Mouse (Mus musculus) forebrain, postnatal 0 days (tissue): ENCODE measurements around the gene Aldh3a1. TPM values are rescaled to one million over a fixed set of nuclear protein-coding genes. Genes with fewer than 3 reads are reported as not detected.

ENCODE experiments used
- ATAC-seq: fragments of 200-750 bp; cut with Nextera tagmentation; 2 replicates; pipeline ENCODE4 v1.8.0; 2017; ENCODE audit warnings: mild to moderate bottlenecking, moderate library complexity
- DNase-seq: peaks from one replicate; pipeline ENCODE4 v3.0.0-alpha.2; 2015
- H3K27ac ChIP-seq: fragments of 300-500 bp; sonication (generic); 2 replicates; pipeline ENCODE4 v1.5.1; 2014; ENCODE audit warnings: low read depth, mild to moderate bottlenecking, antibody characterized with exemption, low read length, moderate library complexity, mixed read lengths
- H3K27me3 ChIP-seq: fragments of 300-500 bp; sonication (generic); 2 replicates; pipeline ENCODE4 v1.6.1; 2014; ENCODE audit warnings: mild to moderate bottlenecking, low read length, mixed read lengths; ENCODE audit not compliant: insufficient read depth
- H3K36me3 ChIP-seq: fragments of 300-500 bp; sonication (generic); 2 replicates; pipeline ENCODE4 v1.6.1; 2014; ENCODE audit warnings: mild to moderate bottlenecking, moderate library complexity; ENCODE audit not compliant: insufficient read depth
- H3K4me1 ChIP-seq: fragments of 300-500 bp; sonication (generic); 2 replicates; pipeline ENCODE4 v1.6.1; 2014; ENCODE audit warnings: antibody characterized with exemption; ENCODE audit not compliant: insufficient read depth
- H3K4me2 ChIP-seq: fragments of 300-500 bp; sonication (generic); 2 replicates; pipeline ENCODE4 v1.6.1; 2014; ENCODE audit warnings: low read depth, mild to moderate bottlenecking, moderate library complexity
- H3K4me3 ChIP-seq: fragments of 300-500 bp; sonication (generic); 2 replicates; pipeline ENCODE4 v1.5.1; 2014; ENCODE audit warnings: low read depth, low read length, mixed read lengths
- H3K9ac ChIP-seq: fragments of 300-500 bp; sonication (generic); 2 replicates; pipeline ENCODE4 v1.6.1; 2014; ENCODE audit warnings: mild to moderate bottlenecking
- H3K9me3 ChIP-seq: fragments of 300-500 bp; sonication (generic); 2 replicates; pipeline ENCODE4 v1.6.1; 2016; ENCODE audit warnings: low read length
- CTCF ChIP-seq: sonication (generic); IDR thresholded peaks from 2 replicates; pipeline ENCODE4 v1.5.1; 2016; ENCODE audit warnings: antibody characterized with exemption, control low read depth, low read depth
- WGBS: fragments of 180-500 bp; shearing (Covaris S2); extraction: QIAGEN DNeasy Blood & Tissue Kit; methylation state at CpG from one replicate; pipeline ENCODE4 v1.1.7; 2014; 5-methylcytosine and 5-hydroxymethylcytosine counted together
- polyA plus RNA-seq: library from polyadenylated mRNA; unstranded; fragments of >200 nt; fragmentation: Nextera tagmentation; extraction: Ambion mirVana; gene quantifications from 2 replicates; pipeline ENCODE4 v1.2.1, GENCODE M21; 2015
- total RNA-seq: library from RNA; depleted of rRNA; stranded (reverse); fragments of >200 nt; gene quantifications from 2 replicates; pipeline ENCODE4 v1.2.3, GENCODE M21; 2014; rRNA removed

Gene Aldh3a1
- total RNA-seq (0.62 TPM in 1 of 2 replicates, not detected in the other), polyA plus RNA-seq (0.89 and 1.2 TPM in 2 replicates)

DNA sequence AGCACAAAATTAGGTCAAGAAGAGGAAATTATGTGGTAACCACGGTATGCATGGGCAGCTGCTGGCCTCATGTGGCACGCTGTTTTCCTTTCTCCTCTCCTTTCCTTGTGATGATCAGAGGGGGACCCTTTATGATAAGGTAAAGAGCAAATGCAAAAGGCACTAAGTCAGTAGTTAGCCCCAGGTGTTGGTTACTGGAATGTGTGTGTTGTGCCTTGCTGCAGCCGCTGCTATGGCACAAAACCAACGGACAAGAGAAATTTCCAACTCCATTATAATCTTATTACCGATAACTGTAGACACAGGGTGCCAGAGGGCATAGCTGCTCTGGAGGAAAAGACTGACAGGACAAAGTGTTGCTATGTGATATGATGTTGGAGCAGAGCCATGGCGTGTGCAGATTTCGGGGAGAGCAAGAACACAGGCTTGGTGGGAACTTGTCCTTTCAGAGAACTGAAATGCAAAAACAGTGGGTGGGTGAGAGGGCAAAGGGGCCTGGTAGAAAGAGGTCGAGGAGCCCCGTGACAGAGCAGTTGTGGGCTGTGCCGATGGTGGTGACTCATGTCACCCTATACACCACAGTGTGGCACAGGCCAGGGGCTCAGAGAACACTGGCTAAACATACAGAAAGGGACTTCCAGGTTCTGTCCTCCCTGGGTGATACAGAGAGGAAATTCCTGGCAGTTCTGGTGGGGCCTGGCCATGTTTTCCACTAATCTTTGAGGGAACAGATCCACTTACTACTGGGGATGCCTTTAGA is at the start of gene Aldh3a1:
Aldh3a1 (plus strand) TSS at position 51 of the 760 bp plus-strand sequence.
- Histone ChIP-seq H3K27ac (no peak within 1 kb of the TSS), H3K4me3 (no peak within 1 kb of the TSS), H3K4me1 (no peaks in the 10 kb centered on the region), H3K9me3 (no peaks in the 10 kb centered on the region), H3K9ac (no peak within 1 kb of the TSS), H3K27me3 (no peaks in the 10 kb centered on the region), H3K36me3 (no peaks in the 10 kb centered on the region), H3K4me2 (no peak within 1 kb of the TSS)
- WGBS, result 66% methylated on average over 10 of the region's 10 CpGs
- DNase-seq (no peak), ATAC-seq (no peak)
- TF ChIP-seq CTCF, result no peak

DNA sequence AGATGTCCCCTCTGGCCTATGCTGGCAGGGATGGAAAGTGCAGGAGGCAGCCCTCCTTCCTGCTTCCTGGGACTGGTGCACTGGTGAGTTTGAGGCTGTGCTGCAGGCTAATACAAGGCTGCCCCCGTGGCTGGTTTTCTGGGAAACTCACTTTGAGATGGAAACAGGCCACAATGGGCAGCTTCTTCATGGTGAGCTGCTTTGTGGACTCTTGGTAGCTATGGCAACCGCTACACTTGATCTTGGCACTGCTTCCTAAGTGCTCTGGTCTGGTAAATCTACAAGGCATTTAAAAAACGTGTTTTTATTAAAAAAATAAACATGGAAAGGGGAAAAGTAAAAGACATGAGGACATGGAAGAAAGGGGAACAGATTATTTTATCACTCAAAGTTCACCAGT is 49.2 kb upstream of the Aldh3a1 start:
- no peaks in the 10 kb centered on the region for H3K27me3 ChIP-seq
- H3K4me3 ChIP-seq, result no peak overlapping the region
- no peaks in the 10 kb centered on the region for H3K9me3 ChIP-seq
- TF ChIP-seq CTCF, result no peak
- H3K27ac ChIP-seq, result no peak overlapping the region
- 0 out of 2 replicates have a peak, but pooled peaks have one; percentile 14 for ATAC-seq
- H3K9ac ChIP-seq, result no peak overlapping the region
- no peak for DNase-seq
- peaks cover 98% of the 10 kb centered on the region for H3K36me3 ChIP-seq
- H3K4me1 ChIP-seq, result no peaks in the 10 kb centered on the region
- WGBS, result 52% methylated on average over 3 of the region's 3 CpGs
- H3K4me2 ChIP-seq, result no peak overlapping the region

DNA sequence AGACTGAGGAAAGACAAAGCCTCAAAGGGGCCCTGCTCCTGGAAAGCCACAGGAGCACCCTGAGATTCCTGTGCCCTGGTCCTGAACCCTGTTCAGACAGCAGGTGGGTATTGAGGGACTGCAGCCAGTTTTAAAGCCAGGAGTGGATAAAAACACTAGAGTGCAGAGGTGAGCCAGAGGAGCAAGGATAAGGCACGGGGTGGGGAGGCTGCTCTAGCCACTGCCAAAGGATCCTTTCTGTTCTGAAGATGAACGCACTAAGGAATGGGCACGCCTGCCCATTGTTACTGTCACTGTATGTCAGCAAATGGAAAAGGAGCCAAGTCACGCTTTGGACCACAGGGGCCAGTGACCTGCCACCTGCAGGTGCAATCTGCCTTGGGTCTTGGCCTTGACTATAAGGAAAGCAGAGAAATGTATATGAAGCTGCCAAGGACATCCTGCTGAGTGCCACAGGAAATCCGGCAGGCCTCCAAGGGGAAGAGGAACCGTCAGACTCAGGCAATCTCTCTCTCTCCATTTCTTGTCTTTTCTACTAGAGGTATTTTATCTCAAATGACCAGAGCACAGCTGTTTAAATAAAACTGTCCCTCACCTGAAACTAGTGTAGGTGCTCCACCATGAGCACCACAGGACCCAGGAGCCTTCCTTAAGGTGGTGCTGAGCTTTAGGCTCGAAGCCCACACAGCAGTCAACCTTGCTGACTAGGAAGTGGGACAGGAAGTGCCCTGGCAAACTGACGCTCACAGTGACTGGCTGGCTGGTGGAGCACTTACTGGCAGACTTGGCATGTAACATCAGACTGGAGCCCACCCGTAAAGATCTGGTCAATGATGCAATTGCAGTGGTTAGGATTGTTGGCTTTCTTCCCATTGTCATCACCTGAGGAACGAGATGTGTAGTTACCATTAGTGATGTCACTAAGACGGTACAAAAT is 47.3 kb upstream of the Aldh3a1 start:
- no peak for DNase-seq
- WGBS, result 79% methylated on average over 11 of the region's 11 CpGs
- Histone ChIP-seq H3K36me3 (peaks cover 98% of the 10 kb centered on the region), H3K27me3 (no peaks in the 10 kb centered on the region), H3K4me1 (no peaks in the 10 kb centered on the region), H3K4me2 (no peak overlapping the region), H3K9ac (no peak overlapping the region), H3K27ac (no peak overlapping the region), H3K9me3 (no peaks in the 10 kb centered on the region), H3K4me3 (no peak overlapping the region)
- ATAC-seq, result no peak
- no peak for TF ChIP-seq CTCF

DNA sequence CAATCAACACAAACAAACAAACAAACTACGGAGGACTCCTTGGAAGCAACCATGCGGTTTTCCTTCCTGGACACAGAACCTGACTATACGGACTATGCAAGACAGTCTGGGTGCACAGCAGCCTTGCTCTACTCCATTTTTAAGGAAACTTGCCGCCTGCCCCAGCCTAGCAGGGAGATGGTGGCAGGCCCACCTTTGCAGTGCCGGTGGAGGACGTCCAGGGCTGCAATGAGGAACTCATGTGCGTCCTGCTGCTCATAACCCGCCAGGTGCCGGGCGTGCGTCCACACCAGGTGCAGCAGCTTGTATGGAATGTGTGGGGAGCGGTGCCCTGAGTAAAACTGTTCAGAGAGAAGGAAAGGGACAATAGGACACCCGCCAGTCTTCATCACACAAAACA is 46.2 kb upstream of the Aldh3a1 start:
- DNase-seq, result no peak
- no peak for TF ChIP-seq CTCF
- H3K9ac ChIP-seq, result no peak overlapping the region
- H3K27me3 ChIP-seq, result no peaks in the 10 kb centered on the region
- no peak overlapping the region for H3K4me3 ChIP-seq
- H3K4me2 ChIP-seq, result no peak overlapping the region
- peaks cover 99% of the 10 kb centered on the region for H3K36me3 ChIP-seq
- ATAC-seq, result no peak
- no peaks in the 10 kb centered on the region for H3K9me3 ChIP-seq
- H3K27ac ChIP-seq, result no peak overlapping the region
- 92% methylated on average over 13 of the region's 13 CpGs for WGBS
- no peaks in the 10 kb centered on the region for H3K4me1 ChIP-seq

DNA sequence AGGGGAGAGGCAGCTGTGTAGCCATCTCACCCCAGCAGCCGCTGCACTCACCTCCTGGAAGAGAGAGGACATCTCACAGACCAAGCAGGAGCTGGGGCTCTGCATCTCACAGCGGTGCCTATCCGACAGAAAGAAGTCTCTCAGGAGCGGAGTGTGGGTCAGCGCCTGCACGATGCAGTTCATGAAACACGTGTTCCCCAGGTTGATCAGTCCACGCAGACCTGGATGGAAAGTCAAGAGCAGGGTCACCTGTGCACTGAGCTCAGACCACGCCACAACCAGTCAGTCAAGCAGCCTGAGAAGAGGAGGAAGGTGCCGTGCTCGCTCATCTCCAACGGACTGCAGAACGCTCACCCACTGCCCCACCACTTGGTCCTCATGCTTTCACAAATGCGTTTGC is 44.6 kb upstream of the Aldh3a1 start:
- Histone ChIP-seq H3K36me3 (peaks cover 99% of the 10 kb centered on the region), H3K27ac (no peak overlapping the region), H3K27me3 (no peaks in the 10 kb centered on the region), H3K4me1 (no peaks in the 10 kb centered on the region), H3K4me3 (no peak overlapping the region), H3K9me3 (no peaks in the 10 kb centered on the region), H3K4me2 (no peak overlapping the region), H3K9ac (no peak overlapping the region)
- WGBS, result 97% methylated on average over 14 of the region's 14 CpGs
- no peak for TF ChIP-seq CTCF
- DNase-seq (no peak), ATAC-seq (no peak)

GRCm38 (mm10) chr11:61163341-61163740 is 44.0 kb upstream of the Aldh3a1 start:
- TF ChIP-seq CTCF, result no peak
- Histone ChIP-seq H3K9ac (no peak overlapping the region), H3K27me3 (no peaks in the 10 kb centered on the region), H3K27ac (no peak overlapping the region), H3K4me3 (no peak overlapping the region), H3K36me3 (peaks cover 99% of the 10 kb centered on the region), H3K9me3 (no peaks in the 10 kb centered on the region), H3K4me1 (0 out of 2 replicates have a peak, but pooled peaks cover 4% of the 10 kb centered on the region), H3K4me2 (no peak overlapping the region)
- WGBS, result 90% methylated on average over 3 of the region's 3 CpGs
- DNase-seq (no peak), ATAC-seq (no peak)

DNA sequence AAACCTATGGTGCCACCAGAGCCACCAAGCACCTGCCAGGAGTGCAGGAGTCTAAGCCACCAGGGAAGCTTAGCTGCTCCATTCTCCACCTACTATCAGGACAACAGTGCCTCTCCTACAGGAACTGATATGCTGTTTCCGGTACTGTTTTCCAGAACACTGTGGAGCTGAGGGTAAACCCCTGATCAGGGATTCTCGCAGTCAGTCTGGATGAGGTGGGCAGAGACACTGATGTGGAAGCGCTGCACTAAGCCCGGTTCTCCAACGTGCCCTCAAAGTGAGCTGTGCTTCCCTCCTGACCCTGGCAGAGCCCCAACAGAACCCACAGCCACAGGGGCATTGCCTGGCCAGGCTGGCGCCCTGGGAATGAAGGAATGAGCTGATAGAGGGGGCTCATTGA is 43.0 kb upstream of the Aldh3a1 start:
- Histone ChIP-seq H3K27me3 (no peaks in the 10 kb centered on the region), H3K27ac (no peak overlapping the region), H3K4me3 (no peak overlapping the region), H3K36me3 (peaks cover 89% of the 10 kb centered on the region), H3K9ac (no peak overlapping the region), H3K4me2 (no peak overlapping the region), H3K4me1 (peaks cover 10% of the 10 kb centered on the region), H3K9me3 (no peaks in the 10 kb centered on the region)
- 96% methylated on average over 6 of the region's 6 CpGs for WGBS
- DNase-seq (no peak), ATAC-seq (no peak)
- TF ChIP-seq CTCF, result no peak
